Mouse (Mus musculus): ENCODE data around the gene Vmn2r81. TPM values are rescaled to one million over a fixed set of nuclear protein-coding genes. Genes with fewer than 3 reads are reported as not detected.
A peak's percentile ranks its signal among the peaks of the same experiment; 100 is the strongest.
"Not testable (repeated sequence)": the region's sequence is repeated elsewhere in the genome, so short reads cannot be mapped to it uniquely, and the experiment has no call there.

Vmn2r81 gene
- not detected in 2 replicates for polyA plus RNA-seq (2015; fragmentation: Nextera tagmentation; extraction: Ambion mirVana)

DNA sequence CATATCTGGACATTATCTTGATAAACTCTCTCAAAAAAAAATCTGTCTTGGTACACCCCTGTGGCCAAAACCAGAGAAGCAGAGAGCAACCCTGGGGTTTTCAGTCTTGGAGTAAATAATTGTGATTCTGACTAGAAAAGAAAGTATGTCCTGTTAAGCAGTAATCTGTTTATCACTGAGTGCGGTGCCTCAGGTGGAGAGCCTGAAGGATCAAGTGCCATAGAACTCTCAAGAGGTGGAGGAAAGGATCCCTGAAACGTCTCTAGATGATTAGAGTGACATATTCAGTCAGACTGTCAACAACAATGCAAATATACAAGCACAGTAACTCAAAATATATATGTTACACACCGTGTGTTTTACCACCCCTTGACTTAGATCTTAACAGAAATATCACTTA lies at the start of gene Vmn2r81:
Vmn2r81 (plus strand) TSS at position 301 of the 400 bp plus-strand sequence.
- 67% methylated on average over 3 of the region's 3 CpGs for WGBS
- H3K27me3 ChIP-seq; H3K4me1 ChIP-seq; H3K9me3 ChIP-seq (replicated peaks); H3K9ac ChIP-seq; H3K36me3 ChIP-seq; H3K27ac ChIP-seq; H3K4me2 ChIP-seq; H3K4me3 ChIP-seq (replicated peaks); ATAC-seq (replicated peaks; ENCODE audit: low FRiP score): not testable (repeated sequence)

DNA sequence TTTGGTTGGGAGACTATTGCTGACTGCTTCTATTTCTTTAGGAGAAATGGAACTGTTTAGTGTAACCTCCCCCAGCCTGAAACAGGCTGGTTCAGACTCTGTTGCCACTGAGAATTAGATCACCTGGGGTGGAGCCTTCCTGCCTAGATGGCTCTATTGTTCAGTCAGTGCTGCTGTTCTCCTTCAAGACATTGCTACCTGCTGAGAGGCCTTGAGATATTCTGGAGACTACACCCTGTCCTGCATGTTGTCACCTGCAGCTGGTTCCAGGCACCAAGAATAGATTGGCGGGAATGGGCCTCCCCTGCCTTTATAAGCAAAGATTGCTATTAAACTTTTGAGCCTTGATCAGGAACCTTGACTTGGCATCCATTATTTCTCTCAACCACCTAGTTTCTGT lies 47.5 kb upstream of the Vmn2r81 start:
- not testable (repeated sequence) for H3K36me3 ChIP-seq; H3K4me1 ChIP-seq; H3K27ac ChIP-seq; H3K27me3 ChIP-seq; H3K9me3 ChIP-seq (replicated peaks); H3K9ac ChIP-seq; H3K4me3 ChIP-seq (replicated peaks); H3K4me2 ChIP-seq; ATAC-seq (replicated peaks; ENCODE audit: low FRiP score)
- 83% methylated on average over 1 of the region's 1 CpGs for WGBS

DNA sequence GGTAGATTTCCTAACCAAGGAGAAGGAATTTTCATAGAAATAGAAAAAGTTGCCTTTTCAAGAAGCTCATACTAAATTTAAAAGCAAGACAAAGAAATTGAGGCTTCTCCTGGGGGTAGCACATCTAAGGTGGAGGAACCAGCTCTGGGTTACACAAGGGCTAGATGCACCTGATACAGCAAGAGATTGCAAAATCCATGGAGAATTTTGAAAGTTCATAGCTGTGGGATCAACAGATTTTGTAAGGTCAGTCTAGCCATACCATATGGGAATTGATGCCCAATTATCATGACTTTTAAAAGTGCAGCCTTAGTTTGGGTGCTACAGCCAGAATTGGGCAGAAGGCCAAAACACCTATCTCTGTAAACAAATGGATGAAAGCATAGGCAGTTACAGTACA lies 27.1 kb upstream of the Vmn2r81 start:
- no peak overlapping the region for H3K4me3 ChIP-seq (replicated peaks)
- H3K36me3 ChIP-seq = no peaks in the 10 kb centered on the region
- H3K4me1 ChIP-seq = no peaks in the 10 kb centered on the region
- H3K27ac ChIP-seq = no peak overlapping the region
- H3K4me2 ChIP-seq = no peak overlapping the region
- H3K27me3 ChIP-seq = no peaks in the 10 kb centered on the region
- H3K9me3 ChIP-seq (replicated peaks) = no peaks in the 10 kb centered on the region
- H3K9ac ChIP-seq = no peak overlapping the region
- no peak for ATAC-seq (replicated peaks; ENCODE audit: low FRiP score)

DNA sequence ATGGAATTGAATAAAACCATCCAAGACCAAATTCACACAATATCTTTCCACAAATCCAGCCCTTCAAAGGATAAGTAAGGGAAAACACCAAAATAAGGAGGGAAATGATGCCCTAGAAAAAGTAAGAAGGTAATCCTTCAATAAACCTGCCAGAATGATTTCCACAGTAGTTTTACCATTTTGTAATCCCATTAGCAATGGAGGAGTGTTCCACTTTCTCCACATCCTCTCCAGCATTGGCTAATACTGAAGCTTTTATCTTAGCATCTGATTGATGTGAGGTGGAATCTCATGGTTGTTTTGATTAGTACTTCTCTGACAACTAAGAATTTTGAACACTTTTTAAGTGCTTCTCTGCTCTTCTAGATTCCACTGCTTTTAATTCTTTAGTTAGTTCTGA lies 25.9 kb upstream of the Vmn2r81 start:
- H3K4me2 ChIP-seq = no peak overlapping the region
- ATAC-seq (replicated peaks; ENCODE audit: low FRiP score) = no peak

DNA sequence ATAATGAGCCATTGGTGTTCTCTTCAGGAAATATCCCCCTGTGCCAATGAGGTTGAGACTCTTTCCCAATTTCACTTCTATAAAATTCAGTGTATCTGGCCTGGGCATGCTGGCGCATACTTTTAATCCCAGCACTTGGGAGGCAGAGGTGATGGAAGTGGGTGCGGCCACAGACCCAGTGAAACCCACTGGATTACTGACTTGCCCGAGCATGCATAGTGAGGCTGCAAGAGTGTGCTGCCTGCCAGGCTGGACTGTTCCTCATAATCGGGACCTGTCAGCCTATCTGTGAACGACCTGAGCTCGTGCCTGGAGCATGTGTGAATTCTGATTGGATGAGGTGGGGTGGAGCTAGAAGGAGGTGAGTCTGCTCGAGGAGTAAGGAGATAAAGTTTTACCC lies 25.3 kb upstream of the Vmn2r81 start:
- H3K9ac ChIP-seq = no peak overlapping the region
- H3K4me2 ChIP-seq = no peak overlapping the region
- no peak overlapping the region for H3K4me3 ChIP-seq (replicated peaks)
- no peaks in the 10 kb centered on the region for H3K36me3 ChIP-seq
- H3K27ac ChIP-seq = no peak overlapping the region
- no peak for ATAC-seq (replicated peaks; ENCODE audit: low FRiP score)
- H3K27me3 ChIP-seq = no peaks in the 10 kb centered on the region
- H3K4me1 ChIP-seq = no peaks in the 10 kb centered on the region
- H3K9me3 ChIP-seq (replicated peaks) = no peaks in the 10 kb centered on the region
- 76% methylated on average over 7 of the region's 7 CpGs for WGBS

More for the DNA sequence above, 25.9 kb upstream of the Vmn2r81 start:
- Histone ChIP-seq H3K27ac (no peak overlapping the region), H3K4me1 (no peaks in the 10 kb centered on the region), H3K4me3 (replicated peaks) (no peak overlapping the region), H3K27me3 (no peaks in the 10 kb centered on the region), H3K36me3 (no peaks in the 10 kb centered on the region), H3K9ac (no peak overlapping the region), H3K9me3 (replicated peaks) (no peaks in the 10 kb centered on the region)

DNA sequence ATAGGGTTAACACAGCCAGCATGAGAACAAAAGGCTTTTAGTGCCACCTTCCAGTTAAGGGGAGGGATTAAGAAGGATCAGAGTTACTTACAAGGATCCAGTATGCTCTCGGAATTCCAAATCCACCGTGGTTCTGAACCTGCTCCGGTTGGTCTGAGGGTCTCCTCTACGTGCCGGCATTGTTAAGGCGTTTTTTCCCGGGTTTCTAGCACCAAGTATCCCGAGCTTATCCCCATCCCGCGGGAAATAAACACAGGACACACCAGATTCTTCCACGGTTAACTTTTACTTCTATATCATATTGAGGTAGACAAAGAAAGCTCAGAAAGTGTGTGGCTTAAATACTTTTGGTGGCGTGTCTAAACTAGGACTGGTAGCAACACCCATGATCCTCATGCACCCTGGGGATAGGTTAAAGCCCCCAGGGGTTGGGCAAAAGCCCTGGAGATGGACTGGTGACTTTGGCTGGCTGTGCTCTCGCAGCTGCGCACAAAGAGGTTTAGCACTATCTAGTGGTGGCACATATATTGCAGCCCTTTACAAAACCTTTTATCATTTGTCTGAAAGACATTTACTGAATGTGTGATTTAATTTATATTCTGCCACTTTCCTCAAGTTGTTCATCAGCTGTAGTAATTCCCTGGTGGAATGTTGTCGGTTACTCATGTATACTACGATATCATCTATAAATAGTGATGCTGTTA lies 74.7 kb downstream of the Vmn2r81 start:
- Histone ChIP-seq H3K27ac (peak overlapping the region; percentile 68; the same call in 1 of the 2 replicates), H3K4me3 (replicated peaks) (peak overlapping the region; percentile 42), H3K4me2 (peak overlapping the region; percentile 53)
- not testable (repeated sequence) for H3K36me3 ChIP-seq; H3K27me3 ChIP-seq; H3K9ac ChIP-seq; H3K4me1 ChIP-seq; H3K9me3 ChIP-seq (replicated peaks)
- 5% methylated on average over 16 of the region's 16 CpGs for WGBS
- ATAC-seq (replicated peaks; ENCODE audit: low FRiP score) = 0 out of 2 replicates have a peak, but pooled peaks have one; percentile 43

DNA sequence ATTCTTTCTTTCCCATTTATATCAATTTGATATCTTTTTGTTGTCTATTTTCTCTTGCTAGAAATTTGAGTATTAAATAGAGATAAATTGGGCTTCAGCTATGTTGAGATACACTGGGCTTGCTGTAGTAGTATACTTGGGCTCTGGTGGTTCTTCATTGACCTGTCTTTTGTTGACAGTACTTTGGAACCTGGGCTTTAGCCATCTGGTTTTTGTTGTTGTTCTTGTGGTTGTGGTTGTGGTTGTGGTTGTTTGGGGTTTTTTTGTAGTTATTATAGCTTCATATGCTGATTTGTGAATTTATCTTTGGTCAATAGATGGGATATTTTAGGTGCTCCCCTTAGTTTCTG lies 75.2 kb downstream of the Vmn2r81 start:
- H3K4me2 ChIP-seq = no peak overlapping the region
- H3K4me1 ChIP-seq = no peaks in the 10 kb centered on the region
- H3K36me3 ChIP-seq = no peaks in the 10 kb centered on the region
- no peak overlapping the region for H3K9ac ChIP-seq
- no peaks in the 10 kb centered on the region for H3K27me3 ChIP-seq
- H3K4me3 ChIP-seq (replicated peaks) = no peak overlapping the region
- 0 out of 2 replicates have a peak, but pooled peaks have one; percentile 18 for ATAC-seq (replicated peaks; ENCODE audit: low FRiP score)
- no peak overlapping the region for H3K27ac ChIP-seq
- H3K9me3 ChIP-seq (replicated peaks) = no peaks in the 10 kb centered on the region

Other genes with a start within 250 kb of the Vmn2r81 start
- not detected in 2 replicates for gene Olfr1351, start 235.2 kb upstream of the Vmn2r81 start, polyA plus RNA-seq (2015; fragmentation: Nextera tagmentation; extraction: Ambion mirVana)
- 0.17 TPM in 1 of 2 replicates, not detected in the other for gene Olfr57, start 219.0 kb upstream of the Vmn2r81 start, polyA plus RNA-seq (2015; fragmentation: Nextera tagmentation; extraction: Ambion mirVana)
- gene 2610008E11Rik, start 150.1 kb upstream of the Vmn2r81 start, polyA plus RNA-seq (2015; fragmentation: Nextera tagmentation; extraction: Ambion mirVana) = 27.7 and 27.9 TPM in 2 replicates
- not detected in 2 replicates for gene Vmn2r80, start 98.9 kb upstream of the Vmn2r81 start, polyA plus RNA-seq (2015; fragmentation: Nextera tagmentation; extraction: Ambion mirVana)
- not detected in 2 replicates for gene Vmn2r82, start 108.8 kb downstream of the Vmn2r81 start, polyA plus RNA-seq (2015; fragmentation: Nextera tagmentation; extraction: Ambion mirVana)
- not detected in 2 replicates for gene Vmn2r83, start 221.0 kb downstream of the Vmn2r81 start, polyA plus RNA-seq (2015; fragmentation: Nextera tagmentation; extraction: Ambion mirVana)